Mouse (Mus musculus) intestine, postnatal 0 days (tissue): ENCODE measurements around the gene Srsf3. TPM values are rescaled to one million over a fixed set of nuclear protein-coding genes. Genes with fewer than 3 reads are reported as not detected.

ENCODE experiments used
- ATAC-seq: fragments of 200-750 bp; cut with Nextera tagmentation; 2 replicates; pipeline ENCODE4 v1.8.0; 2017; ENCODE audit warnings: mild to moderate bottlenecking, moderate TSS enrichment, moderate library complexity
- H3K27ac ChIP-seq: fragments of 300-500 bp; sonication (generic); 2 replicates; pipeline ENCODE4 v1.5.1; 2014; ENCODE audit warnings: mild to moderate bottlenecking, low read depth, low read length, moderate library complexity
- H3K27me3 ChIP-seq: fragments of 300-500 bp; sonication (generic); replicated peaks from 2 replicates; pipeline ENCODE4 v1.6.1; 2014; ENCODE audit warnings: low read length, mixed read lengths; ENCODE audit not compliant: control insufficient read depth, insufficient read depth
- H3K36me3 ChIP-seq: fragments of 300-500 bp; sonication (generic); 2 replicates; pipeline ENCODE4 v1.6.1; 2014; ENCODE audit warnings: mild to moderate bottlenecking, moderate library complexity; ENCODE audit not compliant: control insufficient read depth, insufficient read depth
- H3K4me1 ChIP-seq: fragments of 300-500 bp; sonication (generic); replicated peaks from 2 replicates; pipeline ENCODE4 v1.6.1; 2014; ENCODE audit warnings: antibody characterized with exemption, low read length, mixed read lengths; ENCODE audit not compliant: control insufficient read depth, insufficient read depth
- H3K4me2 ChIP-seq: fragments of 300-500 bp; sonication (generic); replicated peaks from 2 replicates; pipeline ENCODE4 v1.6.1; 2014; ENCODE audit warnings: low read depth, mild to moderate bottlenecking, moderate library complexity
- H3K4me3 ChIP-seq: fragments of 300-500 bp; sonication (generic); 2 replicates; pipeline ENCODE4 v1.5.1; 2014; ENCODE audit warnings: low read depth, low read length
- H3K9ac ChIP-seq: fragments of 300-500 bp; sonication (generic); 2 replicates; pipeline ENCODE4 v1.6.1; 2014; ENCODE audit warnings: mild to moderate bottlenecking, low read depth, low read length
- H3K9me3 ChIP-seq: fragments of 300-500 bp; sonication (generic); 2 replicates; pipeline ENCODE4 v1.6.1; 2016; ENCODE audit warnings: mixed run types; ENCODE audit not compliant: control insufficient read depth
- CTCF ChIP-seq: sonication (generic); IDR thresholded peaks from 2 replicates; pipeline ENCODE4 v1.5.1; 2016; ENCODE audit warnings: low read depth, mild to moderate bottlenecking, control low read depth, antibody characterized with exemption, moderate library complexity
- WGBS: fragments of 180-500 bp; shearing (Covaris S2); extraction: QIAGEN DNeasy Blood & Tissue Kit; methylation state at CpG from one replicate; pipeline ENCODE4 v1.1.7; 2014; 5-methylcytosine and 5-hydroxymethylcytosine counted together
- polyA plus RNA-seq: library from polyadenylated mRNA; unstranded; fragments of >200 nt; fragmentation: Nextera tagmentation; extraction: Ambion mirVana; gene quantifications from 2 replicates; pipeline ENCODE4 v1.2.1, GENCODE M21; 2015

The Srsf3 gene
- polyA plus RNA-seq, 1 experiment from 2014 or later, result 257 TPM

- WGBS, result 67% methylated on average over 8 of the region's 8 CpGs
- no peak overlapping the region for H3K9ac ChIP-seq
- TF ChIP-seq CTCF, result no peak
- no peak for ATAC-seq
- no peaks in the 10 kb centered on the region for H3K27me3 ChIP-seq
- H3K36me3 ChIP-seq, result no peaks in the 10 kb centered on the region
- no peaks in the 10 kb centered on the region for H3K9me3 ChIP-seq
- H3K27ac ChIP-seq, result no peak overlapping the region
- peaks cover 8% of the 10 kb centered on the region; the same call in 1 of the 2 replicates for H3K4me1 ChIP-seq
- no peak overlapping the region for H3K4me2 ChIP-seq
- no peak overlapping the region for H3K4me3 ChIP-seq
Measured at GRCm38 (mm10) chr17:29058487-29058886, 26.1 kb downstream of the Srsf3 start.

GRCm38 (mm10) chr17:29059581-29059980 is 27.2 kb downstream of the Srsf3 start:
- H3K9ac ChIP-seq, result no peak overlapping the region
- no peak overlapping the region for H3K4me3 ChIP-seq
- no peaks in the 10 kb centered on the region for H3K36me3 ChIP-seq
- H3K4me2 ChIP-seq, result no peak overlapping the region
- no peak for ATAC-seq
- WGBS, result 50% methylated on average over 3 of the region's 3 CpGs
- H3K9me3 ChIP-seq, result no peaks in the 10 kb centered on the region
- H3K27ac ChIP-seq, result no peak overlapping the region
- H3K27me3 ChIP-seq, result no peaks in the 10 kb centered on the region
- TF ChIP-seq CTCF, result no peak
- H3K4me1 ChIP-seq, result peaks cover 3% of the 10 kb centered on the region; the same call in 1 of the 2 replicates

DNA sequence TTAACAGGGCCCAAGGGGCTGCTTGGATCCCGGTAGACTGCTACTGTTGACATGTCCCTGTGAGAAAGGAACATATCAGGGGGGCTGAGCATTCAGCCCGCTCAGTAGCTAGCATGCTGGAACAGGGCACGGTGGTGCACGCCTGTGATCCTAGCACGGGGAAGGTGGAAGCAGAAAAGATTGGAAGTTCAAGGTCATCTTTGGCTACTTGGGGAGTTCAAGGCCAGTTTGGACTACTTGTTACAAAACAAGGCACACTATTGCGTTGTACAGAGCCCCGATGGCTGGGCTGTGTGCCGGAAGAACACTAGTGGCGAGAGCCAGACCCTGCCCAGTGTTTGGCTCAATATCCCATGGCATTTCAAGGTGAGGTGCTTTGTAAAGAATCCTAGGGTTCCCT is 28.5 kb downstream of the Srsf3 start:
- ATAC-seq, result no peak
- no peaks in the 10 kb centered on the region for H3K27me3 ChIP-seq
- H3K4me1 ChIP-seq, result peaks cover 3% of the 10 kb centered on the region; the same call in 1 of the 2 replicates
- no peak overlapping the region for H3K4me2 ChIP-seq
- whole genome bisulfite sequencing, result 87% methylated on average over 9 of the region's 9 CpGs
- TF ChIP-seq CTCF, result no peak
- H3K27ac ChIP-seq, result no peak overlapping the region
- H3K4me3 ChIP-seq, result no peak overlapping the region
- no peaks in the 10 kb centered on the region for H3K9me3 ChIP-seq
- no peaks in the 10 kb centered on the region for H3K36me3 ChIP-seq
- no peak overlapping the region for H3K9ac ChIP-seq

DNA sequence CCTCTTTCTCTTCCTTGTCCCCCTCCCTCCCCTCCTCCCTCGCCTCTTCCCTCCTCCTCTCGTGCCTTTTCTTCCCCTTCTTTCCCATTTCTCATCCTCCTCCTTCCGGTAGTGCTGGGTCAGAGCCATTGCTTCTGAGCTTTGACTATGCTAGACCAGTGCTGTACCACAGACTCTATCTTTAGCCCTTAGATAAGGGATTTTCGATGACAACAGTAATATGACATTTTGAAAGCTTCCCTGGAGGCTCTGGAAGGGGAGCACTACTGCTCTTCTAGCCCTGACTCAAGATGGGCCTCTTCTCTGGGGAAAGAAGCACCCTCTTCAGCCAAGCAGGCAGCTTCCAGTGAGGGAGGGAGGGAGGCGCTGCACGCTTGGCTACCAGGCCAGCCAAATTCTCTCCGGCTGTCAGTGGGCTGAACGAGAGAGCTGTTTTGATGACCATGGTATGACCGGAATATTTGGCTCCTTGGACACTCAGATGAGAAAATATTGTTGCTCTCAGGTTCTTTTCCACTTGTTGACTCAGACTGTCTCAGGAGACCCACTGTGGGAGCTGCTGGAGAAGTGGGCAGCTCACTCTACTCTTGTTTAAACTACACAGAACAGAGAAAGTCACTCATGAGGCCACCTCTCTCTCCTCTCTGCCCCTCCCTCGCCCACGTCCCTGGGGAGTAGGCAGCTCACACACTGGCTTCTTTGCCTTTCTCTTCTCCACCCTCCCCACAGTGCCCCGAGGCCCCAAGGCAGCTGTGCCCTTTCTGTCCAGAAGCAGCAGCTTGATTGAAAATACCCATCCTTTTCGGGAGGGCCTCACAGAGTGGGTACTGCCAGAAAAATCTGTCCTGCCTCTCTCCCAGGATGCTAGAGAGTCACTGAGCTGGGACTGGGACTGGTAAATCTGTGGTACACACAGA is 29.9 kb downstream of the Srsf3 start:
- H3K27me3 ChIP-seq, result no peaks in the 10 kb centered on the region
- no peak overlapping the region for H3K4me3 ChIP-seq
- no peak overlapping the region for H3K27ac ChIP-seq
- no peaks in the 10 kb centered on the region for H3K4me1 ChIP-seq
- WGBS, result 48% methylated on average over 13 of the region's 13 CpGs
- H3K4me2 ChIP-seq, result no peak overlapping the region
- no peak for TF ChIP-seq CTCF
- no peak overlapping the region for H3K9ac ChIP-seq
- H3K36me3 ChIP-seq, result no peaks in the 10 kb centered on the region
- no peaks in the 10 kb centered on the region for H3K9me3 ChIP-seq
- ATAC-seq, result no peak

GRCm38 (mm10) chr17:29063121-29063987 is 30.9 kb downstream of the Srsf3 start:
- TF ChIP-seq CTCF, result no peak

GRCm38 (mm10) chr17:29063988-29064285 is 31.5 kb downstream of the Srsf3 start:
- Histone ChIP-seq H3K9ac (no peak overlapping the region), H3K4me2 (no peak overlapping the region), H3K27ac (no peak overlapping the region), H3K4me3 (no peak overlapping the region), H3K27me3 (no peaks in the 10 kb centered on the region), H3K36me3 (no peaks in the 10 kb centered on the region), H3K4me1 (no peaks in the 10 kb centered on the region), H3K9me3 (no peaks in the 10 kb centered on the region)
- no peak for ATAC-seq
- WGBS, result 70% methylated on average over 2 of the region's 2 CpGs
- no peak for TF ChIP-seq CTCF

More at GRCm38 (mm10) chr17:29063121-29063987, 30.9 kb downstream of the Srsf3 start:
- WGBS, result 59% methylated on average over 8 of the region's 8 CpGs
- Histone ChIP-seq H3K4me2 (no peak overlapping the region), H3K4me3 (no peak overlapping the region), H3K9me3 (no peaks in the 10 kb centered on the region), H3K4me1 (no peaks in the 10 kb centered on the region), H3K27ac (no peak overlapping the region), H3K36me3 (no peaks in the 10 kb centered on the region), H3K9ac (no peak overlapping the region), H3K27me3 (no peaks in the 10 kb centered on the region)
- ATAC-seq, result no peak
